Mouse (Mus musculus) heart, postnatal 36 days (tissue): ENCODE results near the gene Vmn1r58. TPM values are rescaled to one million over a fixed set of nuclear protein-coding genes. Genes with fewer than 3 reads are reported as not detected.
"Not testable (repeated sequence)": the region's sequence is repeated elsewhere in the genome, so short reads cannot be mapped to it uniquely, and the experiment has no call there.

ENCODE experiments used
- DNase-seq, 2 experiments: peaks; one replicate each; pipeline ENCODE4 v3.0.0; 2021 to 2022
- intact Hi-C: fragments of 180-260 bp; cut with DNase I; formaldehyde crosslinking; loops from one replicate; pipeline ENCODE4 v1.15.1; 2025
- total RNA-seq, 2 experiments: library from RNA; stranded (reverse); gene quantifications; 2 replicates each; pipeline ENCODE4 v1.2.3; 2021

The Vmn1r58 gene
- not detected for total RNA-seq

DNA sequence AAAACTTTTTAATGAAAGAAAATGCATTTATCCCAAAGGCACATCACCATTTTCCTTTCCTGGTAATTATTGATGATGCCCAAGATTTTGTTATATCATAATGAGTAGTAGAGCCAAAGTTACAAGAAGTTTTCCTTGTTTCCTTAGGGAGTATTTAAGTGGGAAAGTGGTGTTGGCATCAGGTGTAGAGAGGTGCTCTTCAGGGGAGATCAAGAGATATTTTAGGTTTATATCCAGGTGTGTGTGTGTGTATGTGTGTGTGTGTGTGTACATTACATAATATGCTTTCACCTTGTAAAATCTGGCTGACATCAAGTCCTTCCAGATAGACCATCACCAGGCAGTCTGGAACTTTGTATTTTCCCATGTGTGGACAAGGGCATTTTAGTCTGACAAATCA lies at the start of gene Vmn1r58:
TSS of gene Vmn1r58 (minus strand) at position 101 of the 400 bp plus-strand sequence.
- intact Hi-C loops, DNase-seq: not testable (repeated sequence)

GRCm38 (mm10) chr7:5456674-5457073 lies 43.5 kb upstream of the Vmn1r58 start, which contains the start of gene Vmn1r59:
TSS of gene Vmn1r59 (minus strand) at chr7:5456774.
- intact Hi-C loops, result no loop called here
- no peak for DNase-seq

GRCm38 (mm10) chr7:5454011-5454410 lies 40.8 kb upstream of the Vmn1r58 start:
- intact Hi-C loops, result loop anchor here (5.0 kb wide), 2 partner anchors 172 to 222 kb away; no protein-coding TSS in a partner anchor

DNA sequence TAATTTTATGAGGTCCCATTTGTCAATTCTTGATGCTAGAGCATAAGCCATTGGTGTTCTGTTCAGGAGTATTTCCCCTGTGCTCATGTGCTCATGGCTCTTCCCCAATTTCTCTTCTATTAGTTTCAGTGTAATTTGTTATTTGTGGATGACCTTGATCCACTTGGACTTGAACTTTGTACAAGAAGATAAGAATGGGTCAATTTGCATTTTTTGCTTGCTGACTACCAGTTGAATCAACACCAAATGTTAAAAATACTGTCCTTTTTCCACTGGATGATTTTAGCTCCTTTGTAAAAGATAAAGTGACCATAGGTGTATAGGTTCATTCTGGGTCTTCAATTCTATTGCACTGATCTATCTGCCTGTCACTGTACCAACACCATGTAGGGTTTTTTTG lies 35.4 kb upstream of the Vmn1r58 start:
- intact Hi-C loops, result no loop called here
- no peak for DNase-seq

More at GRCm38 (mm10) chr7:5454011-5454410, 40.8 kb upstream of the Vmn1r58 start:
- not testable (repeated sequence) for DNase-seq

- no peak for DNase-seq
- intact Hi-C loops, result no loop called here
Observed at GRCm38 (mm10) chr7:5406201-5406600, 7.0 kb downstream of the Vmn1r58 start.

DNA sequence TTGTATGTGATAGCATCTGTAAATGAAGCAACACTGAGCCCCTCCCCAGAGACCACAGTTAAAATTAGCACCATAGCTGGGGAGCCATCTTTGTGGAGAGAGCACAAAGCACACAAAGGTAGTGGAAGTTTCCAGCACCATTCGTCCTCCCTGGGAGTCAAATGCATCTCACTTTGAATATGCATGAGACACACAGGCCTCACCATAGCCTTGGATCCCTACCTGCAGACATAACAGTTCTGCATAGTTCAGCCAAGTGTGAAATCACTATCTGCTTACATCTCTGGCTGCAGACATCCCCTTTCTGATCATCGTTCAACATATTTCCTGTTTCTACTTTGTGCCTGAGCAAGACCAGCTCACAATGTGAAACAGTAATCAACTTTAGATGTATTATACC lies 46.5 kb downstream of the Vmn1r58 start:
- intact Hi-C loops, result loop anchor here (2.0 kb wide), 1 partner anchor 32 kb away; no protein-coding TSS in a partner anchor
- no peak for DNase-seq

DNA sequence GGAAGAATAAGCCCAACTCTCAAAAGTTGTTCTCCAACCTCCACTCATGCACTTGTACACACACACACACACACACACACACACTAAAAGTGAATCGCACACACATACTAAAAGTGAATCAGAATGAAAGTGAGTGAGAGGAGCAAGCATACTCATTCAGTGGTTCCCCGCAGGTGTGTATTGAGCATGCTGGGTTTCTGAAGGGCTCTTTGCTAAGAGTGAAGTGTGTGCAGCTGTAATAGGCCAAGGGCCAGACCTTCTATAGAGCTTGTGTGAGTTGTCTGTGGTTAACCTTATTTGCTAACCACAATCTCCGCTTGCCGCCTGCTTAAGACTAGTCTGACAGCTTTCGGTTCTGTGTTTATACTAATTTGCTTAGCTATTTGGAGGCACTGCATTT lies 49.6 kb downstream of the Vmn1r58 start:
- intact Hi-C loops, result no loop called here
- no peak for DNase-seq

Other genes with a start within 250 kb of the Vmn1r58 start
- not detected for gene Vmn1r56, start 216.6 kb downstream of the Vmn1r58 start, total RNA-seq
- not detected for gene Vmn1r57, start 194.9 kb downstream of the Vmn1r58 start, total RNA-seq
- not detected for gene Gm5065, start 62.9 kb downstream of the Vmn1r58 start, total RNA-seq
- gene Nlrp2, start 62.4 kb downstream of the Vmn1r58 start, total RNA-seq, result not detected
- gene Vmn1r59, start 43.4 kb upstream of the Vmn1r58 start, total RNA-seq, result not detected
- gene Vmn2r28, start 80.6 kb upstream of the Vmn1r58 start, total RNA-seq, result not detected
- not detected for gene Vmn1r60, start 133.9 kb upstream of the Vmn1r58 start, total RNA-seq
- not detected for gene Vmn1r61, start 199.9 kb upstream of the Vmn1r58 start, total RNA-seq